Mouse (Mus musculus): ENCODE measurements at regions not wholly inside any gene's neighbourhood (a gene's known extent, or its start where the extent isn't known, plus 50 kb on each side); places are given as distances from the start of the nearest gene placed in this dataset.

DNA sequence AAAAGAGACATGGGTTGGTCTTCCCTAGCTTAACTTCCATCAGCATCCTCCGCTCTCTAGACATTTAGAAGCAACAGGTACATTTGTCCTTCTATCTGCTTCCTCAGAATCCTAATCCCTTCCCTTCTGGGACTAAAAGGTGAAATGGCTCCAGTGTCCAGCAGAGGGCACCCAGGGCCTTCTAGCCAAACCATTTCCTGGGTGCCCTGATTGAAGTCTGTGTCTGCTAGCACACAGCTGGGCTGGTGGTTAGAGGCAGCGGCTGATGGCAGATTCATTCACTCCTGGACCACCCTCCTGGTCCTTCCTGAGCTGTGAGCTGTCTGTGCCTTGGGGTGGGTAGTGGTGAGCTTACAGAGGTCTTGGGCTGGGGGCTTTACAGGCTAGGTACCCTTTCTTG lies 76.5 kb upstream of the Col13a1 start:
- Histone ChIP-seq H3K4me1 (ENCODE audit: control insufficient read depth in 2 of 2, insufficient read depth in 2 of 2, low read length in 2 of 2, poor library complexity in 1 of 2) (peaks cover 3 to 6% of the 10 kb centered on the region in 2 experiments; a peak in 2 of 4 replicates), H3K4me3 (ENCODE audit: insufficient read depth in 1 of 2, low read depth in 1 of 2, low read length in 2 of 2, poor library complexity in 1 of 2, severe bottlenecking in 1 of 2) (no peak overlapping the region), H3K36me3 (ENCODE audit: control insufficient read depth, insufficient read depth, low read length, poor library complexity, severe bottlenecking) (no peaks in the 10 kb centered on the region), H3K9me3 (ENCODE audit: control insufficient read depth, insufficient read depth, low read depth, low read length) (no peaks in the 10 kb centered on the region), H3K27ac (ENCODE audit: insufficient read depth, low read depth, low read length, poor library complexity, severe bottlenecking) (no peak overlapping the region), H3K9ac (ENCODE audit: insufficient read depth, low read depth, low read length, poor library complexity, severe bottlenecking) (no peak overlapping the region)
- no peak for DNase-seq (ENCODE audit: low read depth, low spot score)
- in situ Hi-C loops (cut with MboI; ENCODE audit: low sequenced_read_pairs in 2 of 2, unreplicated experiment in 2 of 2): no loop called here
- no peak for TF ChIP-seq ZNF384 (IDR thresholded peaks at IDR 0.05; ENCODE audit: low read depth, low read length)
- TF ChIP-seq ZC3H11A (IDR thresholded peaks at IDR 0.05; ENCODE audit: borderline replicate concordance, low read depth, low read length): no peak
- TF ChIP-seq HCFC1 (IDR thresholded peaks at IDR 0.05; ENCODE audit: borderline replicate concordance, insufficient read depth, low read length): no peak
- no peak for TF ChIP-seq CHD2 (IDR thresholded peaks at IDR 0.05; ENCODE audit: low read depth, low read length)
- TF ChIP-seq MAFK (IDR thresholded peaks at IDR 0.05; ENCODE audit: insufficient read depth, low read depth, low read length): no peak

DNA sequence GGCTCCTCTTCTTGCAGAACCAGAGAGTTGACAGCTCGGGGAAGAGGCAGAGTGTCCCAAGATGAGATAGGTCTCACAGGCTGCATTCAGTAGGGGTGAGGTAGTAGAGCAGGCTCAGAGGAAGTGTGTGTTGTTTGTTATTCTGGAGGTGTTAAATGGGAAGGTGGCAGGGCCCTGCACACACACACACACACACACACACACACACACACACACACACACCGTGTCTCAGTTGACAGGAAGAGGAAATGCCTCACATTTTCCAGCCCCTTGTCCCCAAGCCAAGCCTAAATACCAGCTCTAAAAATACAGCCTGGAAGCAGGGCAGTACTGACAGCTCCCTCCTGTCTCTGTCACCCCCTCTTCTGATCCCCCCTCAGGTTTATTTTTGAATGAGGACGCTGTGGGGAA lies 70.9 kb upstream of the Col13a1 start:
- H3K36me3 ChIP-seq (ENCODE audit: control insufficient read depth, insufficient read depth, low read length, poor library complexity, severe bottlenecking): no peaks in the 10 kb centered on the region
- DNase-seq (ENCODE audit: low read depth, low spot score): no peak

DNA sequence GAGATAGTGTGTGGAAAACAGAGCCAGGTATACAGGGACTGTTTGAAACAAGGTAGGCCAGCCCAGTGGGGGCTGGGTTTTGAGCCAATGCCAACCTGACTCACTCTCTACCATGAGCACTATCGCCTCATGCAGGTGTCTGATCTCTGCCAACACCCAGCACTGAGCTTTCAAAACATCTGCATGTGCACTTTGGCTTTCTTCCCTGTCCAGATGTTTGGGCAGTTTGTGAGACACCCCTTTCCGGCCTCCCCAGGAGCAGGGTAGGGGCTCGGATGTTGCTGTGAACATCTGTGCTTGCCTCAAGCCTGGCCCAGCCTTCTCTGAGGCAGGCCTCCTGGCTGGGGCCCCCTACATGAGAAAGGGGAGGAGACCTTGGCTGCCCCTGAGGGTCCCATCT lies 65.5 kb upstream of the Col13a1 start:
- no peaks in the 10 kb centered on the region for H3K4me1 ChIP-seq (ENCODE audit: control insufficient read depth in 2 of 2, insufficient read depth in 2 of 2, low read length in 2 of 2, poor library complexity in 1 of 2)
- DNase-seq (ENCODE audit: low read depth, low spot score): no peak
- H3K9me3 ChIP-seq (ENCODE audit: control insufficient read depth, insufficient read depth, low read depth, low read length): no peaks in the 10 kb centered on the region
- TF ChIP-seq HCFC1 (IDR thresholded peaks at IDR 0.05; ENCODE audit: borderline replicate concordance, insufficient read depth, low read length): no peak
- no peak for TF ChIP-seq MAFK (IDR thresholded peaks at IDR 0.05; ENCODE audit: insufficient read depth, low read depth, low read length)
- no peak for TF ChIP-seq CHD2 (IDR thresholded peaks at IDR 0.05; ENCODE audit: low read depth, low read length)
- TF ChIP-seq ZNF384 (IDR thresholded peaks at IDR 0.05; ENCODE audit: low read depth, low read length): no peak
- TF ChIP-seq ZC3H11A (IDR thresholded peaks at IDR 0.05; ENCODE audit: borderline replicate concordance, low read depth, low read length): no peak
- H3K9ac ChIP-seq (ENCODE audit: insufficient read depth, low read depth, low read length, poor library complexity, severe bottlenecking): no peak overlapping the region
- H3K36me3 ChIP-seq (ENCODE audit: control insufficient read depth, insufficient read depth, low read length, poor library complexity, severe bottlenecking): no peaks in the 10 kb centered on the region
- in situ Hi-C loops (cut with MboI; ENCODE audit: low sequenced_read_pairs in 2 of 2, unreplicated experiment in 2 of 2): no loop called here
- no peak overlapping the region for H3K27ac ChIP-seq (ENCODE audit: insufficient read depth, low read depth, low read length, poor library complexity, severe bottlenecking)
- no peak overlapping the region for H3K4me3 ChIP-seq (ENCODE audit: insufficient read depth in 1 of 2, low read depth in 1 of 2, low read length in 2 of 2, poor library complexity in 1 of 2, severe bottlenecking in 1 of 2)

More for the DNA sequence above, 70.9 kb upstream of the Col13a1 start:
- TF ChIP-seq ZC3H11A (IDR thresholded peaks at IDR 0.05; ENCODE audit: borderline replicate concordance, low read depth, low read length) (no peak), ZNF384 (IDR thresholded peaks at IDR 0.05; ENCODE audit: low read depth, low read length) (no peak)
- Histone ChIP-seq H3K4me3 (ENCODE audit: insufficient read depth in 1 of 2, low read depth in 1 of 2, low read length in 2 of 2, poor library complexity in 1 of 2, severe bottlenecking in 1 of 2) (no peak overlapping the region), H3K27ac (ENCODE audit: insufficient read depth, low read depth, low read length, poor library complexity, severe bottlenecking) (no peak overlapping the region), H3K9ac (ENCODE audit: insufficient read depth, low read depth, low read length, poor library complexity, severe bottlenecking) (no peak overlapping the region), H3K4me1 (ENCODE audit: control insufficient read depth in 2 of 2, insufficient read depth in 2 of 2, low read length in 2 of 2, poor library complexity in 1 of 2) (no peaks in the 10 kb centered on the region), H3K9me3 (ENCODE audit: control insufficient read depth, insufficient read depth, low read depth, low read length) (no peaks in the 10 kb centered on the region)
- in situ Hi-C loops (cut with MboI; ENCODE audit: low sequenced_read_pairs in 2 of 2, unreplicated experiment in 2 of 2): no loop called here

DNA sequence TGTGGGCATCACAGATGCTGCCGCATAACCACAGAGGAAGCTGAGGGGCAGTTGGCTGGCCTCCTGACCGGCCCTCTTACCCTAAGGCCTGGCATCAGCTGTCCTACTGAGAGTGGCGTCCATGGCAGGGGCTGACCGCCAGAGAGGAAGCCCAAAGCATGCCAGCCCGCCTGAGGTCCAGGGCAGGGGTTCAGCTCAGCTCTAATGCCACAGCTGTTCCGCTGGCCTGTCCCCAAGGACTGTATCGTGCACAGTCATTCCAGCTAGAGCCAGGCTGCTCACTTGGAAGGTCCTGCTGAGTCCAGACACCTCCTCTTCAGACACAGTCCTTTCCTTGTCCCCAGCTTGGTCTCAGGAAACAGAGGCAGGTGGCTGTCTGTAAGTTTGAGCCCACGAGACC lies 61.0 kb upstream of the Col13a1 start:
- Histone ChIP-seq H3K36me3 (ENCODE audit: control insufficient read depth, insufficient read depth, low read length, poor library complexity, severe bottlenecking) (no peaks in the 10 kb centered on the region), H3K4me3 (ENCODE audit: insufficient read depth in 1 of 2, low read depth in 1 of 2, low read length in 2 of 2, poor library complexity in 1 of 2, severe bottlenecking in 1 of 2) (no peak overlapping the region), H3K4me1 (ENCODE audit: control insufficient read depth in 2 of 2, insufficient read depth in 2 of 2, low read length in 2 of 2, poor library complexity in 1 of 2) (peaks cover 11 to 12% of the 10 kb centered on the region in 2 experiments), H3K27ac (ENCODE audit: insufficient read depth, low read depth, low read length, poor library complexity, severe bottlenecking) (no peak overlapping the region), H3K9me3 (ENCODE audit: control insufficient read depth, insufficient read depth, low read depth, low read length) (no peaks in the 10 kb centered on the region), H3K9ac (ENCODE audit: insufficient read depth, low read depth, low read length, poor library complexity, severe bottlenecking) (no peak overlapping the region)
- in situ Hi-C loops (cut with MboI; ENCODE audit: low sequenced_read_pairs in 2 of 2, unreplicated experiment in 2 of 2): no loop called here
- TF ChIP-seq HCFC1 (IDR thresholded peaks at IDR 0.05; ENCODE audit: borderline replicate concordance, insufficient read depth, low read length) (no peak), ZNF384 (IDR thresholded peaks at IDR 0.05; ENCODE audit: low read depth, low read length) (no peak), ZC3H11A (IDR thresholded peaks at IDR 0.05; ENCODE audit: borderline replicate concordance, low read depth, low read length) (no peak), MAFK (IDR thresholded peaks at IDR 0.05; ENCODE audit: insufficient read depth, low read depth, low read length) (no peak), CHD2 (IDR thresholded peaks at IDR 0.05; ENCODE audit: low read depth, low read length) (no peak)
- no peak for DNase-seq (ENCODE audit: low read depth, low spot score)

DNA sequence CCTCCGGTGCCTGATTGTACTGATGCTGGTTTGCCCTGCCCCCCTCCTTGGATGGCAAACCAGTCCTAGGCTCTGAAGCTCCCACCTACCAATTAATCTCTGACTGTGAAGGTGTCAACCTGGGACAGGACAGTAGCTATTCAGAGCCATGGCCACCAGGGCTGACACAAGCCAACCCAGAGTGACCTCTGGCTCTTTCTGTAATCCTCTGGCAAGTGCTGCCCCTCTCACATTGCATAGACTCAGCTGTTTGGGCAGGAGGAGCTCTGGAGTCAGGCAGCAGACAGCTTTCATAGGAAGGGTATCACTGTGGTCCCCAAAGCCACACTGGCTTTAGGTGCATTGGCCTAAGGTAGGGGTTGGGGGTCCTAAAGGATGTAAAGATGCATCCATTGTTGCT lies 59.7 kb upstream of the Col13a1 start:
- TF ChIP-seq ZNF384 (IDR thresholded peaks at IDR 0.05; ENCODE audit: low read depth, low read length) (no peak), CHD2 (IDR thresholded peaks at IDR 0.05; ENCODE audit: low read depth, low read length) (no peak), ZC3H11A (IDR thresholded peaks at IDR 0.05; ENCODE audit: borderline replicate concordance, low read depth, low read length) (no peak), HCFC1 (IDR thresholded peaks at IDR 0.05; ENCODE audit: borderline replicate concordance, insufficient read depth, low read length) (no peak), MAFK (IDR thresholded peaks at IDR 0.05; ENCODE audit: insufficient read depth, low read depth, low read length) (no peak)
- in situ Hi-C loops (cut with MboI; ENCODE audit: low sequenced_read_pairs in 2 of 2, unreplicated experiment in 2 of 2): no loop called here

More for the DNA sequence above, 59.7 kb upstream of the Col13a1 start:
- H3K9ac ChIP-seq (ENCODE audit: insufficient read depth, low read depth, low read length, poor library complexity, severe bottlenecking): no peak overlapping the region
- H3K4me3 ChIP-seq (ENCODE audit: insufficient read depth in 1 of 2, low read depth in 1 of 2, low read length in 2 of 2, poor library complexity in 1 of 2, severe bottlenecking in 1 of 2): no peak overlapping the region
- no peak for DNase-seq (ENCODE audit: low read depth, low spot score)
- H3K4me1 ChIP-seq (ENCODE audit: control insufficient read depth in 2 of 2, insufficient read depth in 2 of 2, low read length in 2 of 2, poor library complexity in 1 of 2): peaks cover 12 to 18% of the 10 kb centered on the region in 2 experiments
- no peak overlapping the region for H3K27ac ChIP-seq (ENCODE audit: insufficient read depth, low read depth, low read length, poor library complexity, severe bottlenecking)
- no peaks in the 10 kb centered on the region for H3K9me3 ChIP-seq (ENCODE audit: control insufficient read depth, insufficient read depth, low read depth, low read length)
- no peaks in the 10 kb centered on the region for H3K36me3 ChIP-seq (ENCODE audit: control insufficient read depth, insufficient read depth, low read length, poor library complexity, severe bottlenecking)

Data from ES-E14 (cell line).